16 mouse cellular contexts compared by ENCODE assay signal in genomic region chr11:117327633-117328032, GRCm38 (mm10).
DNase-seq lines count a peak whose midpoint lies in the region; ATAC-seq and TF ChIP-seq lines count a peak whose summit lies in the region.
"Had no signal": no experiment of that assay in that cellular context is flagged by ENCODE, and none has a peak within 500 bp of the region (broad histone marks: within the 10 kb centered on the region; RNA-seq: fewer than 3 reads in every experiment).

No protein-coding gene starts in this region.

- H3K4me2 ChIP-seq in heart, embryonic 11.5 days, result no peak overlapping the region
- no peak overlapping the region for H3K4me2 ChIP-seq in embryonic facial prominence, embryonic 15.5 days (replicated peaks)
- H3K4me2 ChIP-seq: midbrain, embryonic 12.5 days had no signal

- H3K79me2 ChIP-seq in heart, adult 2 months (replicated peaks; ENCODE audit: control insufficient read depth, insufficient read depth, low read length), result no peaks in the 10 kb centered on the region; the same call in 1 of the 2 replicates

- no peak for TF ChIP-seq CTCF in heart, adult 2 months (IDR thresholded peaks at IDR 0.05)

- TF ChIP-seq POLR2A in heart, adult 2 months (IDR thresholded peaks at IDR 0.05; ENCODE audit: insufficient read depth, low read depth, low read length), result no peak

- peak overlapping the region; percentile 28 for H3K27ac ChIP-seq in heart, adult 2 months
- H3K27ac ChIP-seq in heart, embryonic 11.5 days (ENCODE audit: low read depth, low read length), result no peak overlapping the region
- peak overlapping the region; percentile 18; the same call in 1 of the 2 replicates for H3K27ac ChIP-seq in embryonic facial prominence, embryonic 15.5 days (replicated peaks)
- H3K27ac ChIP-seq: midbrain, embryonic 12.5 days had no signal

- H3K27me3 ChIP-seq in heart, adult 2 months (ENCODE audit: control insufficient read depth, insufficient read depth, low read length), result no peaks in the 10 kb centered on the region
- no peaks in the 10 kb centered on the region for H3K27me3 ChIP-seq in heart, embryonic 11.5 days (ENCODE audit: control insufficient read depth, insufficient read depth, low read length)
- no peaks in the 10 kb centered on the region for H3K27me3 ChIP-seq in megakaryocyte, embryonic 14.5 days (replicated peaks)
- H3K27me3 ChIP-seq in embryonic facial prominence, embryonic 15.5 days, result no peaks in the 10 kb centered on the region
- H3K27me3 ChIP-seq: midbrain, embryonic 12.5 days had no signal

- no peak for TF ChIP-seq EP300 in heart, adult 2 months (IDR thresholded peaks at IDR 0.05; ENCODE audit: insufficient read depth, low read depth, low read length)

- no peaks in the 10 kb centered on the region for H3K36me3 ChIP-seq in heart, adult 2 months (ENCODE audit: control insufficient read depth, insufficient read depth, low read length)
- H3K36me3 ChIP-seq in heart, embryonic 11.5 days (ENCODE audit: control insufficient read depth, insufficient read depth, low read length), result no peaks in the 10 kb centered on the region
- peaks cover 44% of the 10 kb centered on the region for H3K36me3 ChIP-seq in megakaryocyte, embryonic 14.5 days (replicated peaks; ENCODE audit: low read length)
- H3K36me3 ChIP-seq in embryonic facial prominence, embryonic 15.5 days, result no peaks in the 10 kb centered on the region
- H3K36me3 ChIP-seq: midbrain, embryonic 12.5 days had no signal

- intact Hi-C loops in heart, adult 2 months (cut with DNase I), result no loop called here

- no peak for ATAC-seq in heart, embryonic 11.5 days (replicated peaks; ENCODE audit: insufficient number of reproducible peaks, low FRiP score, low TSS enrichment)
- no peak for ATAC-seq in megakaryocyte, adult 5-6 weeks (ENCODE audit: poor library complexity, severe bottlenecking)
- no peak for ATAC-seq in embryonic facial prominence, embryonic 15.5 days (ENCODE audit: insufficient number of reproducible peaks, low FRiP score, low TSS enrichment, low read depth)
- no peak for ATAC-seq in erythroid progenitor cell, adult 5-6 weeks (replicated peaks; ENCODE audit: low FRiP score, poor library complexity, severe bottlenecking)
- no peak for ATAC-seq in monocyte, adult 5-6 weeks (replicated peaks; ENCODE audit: insufficient number of reproducible peaks, low FRiP score, low TSS enrichment, poor library complexity, severe bottlenecking)

- H3K4me1 ChIP-seq in heart, adult 2 months (ENCODE audit: control insufficient read depth, insufficient read depth, low read length), result peaks cover 27% of the 10 kb centered on the region
- peaks cover 69% of the 10 kb centered on the region for H3K4me1 ChIP-seq in heart, embryonic 11.5 days (ENCODE audit: control insufficient read depth, insufficient read depth, low read length)
- H3K4me1 ChIP-seq in megakaryocyte, embryonic 14.5 days, result peaks cover 99% of the 10 kb centered on the region
- peaks cover 89% of the 10 kb centered on the region for H3K4me1 ChIP-seq in embryonic facial prominence, embryonic 15.5 days

- 68% methylated on average over 5 of the region's 5 CpGs for WGBS in heart, adult 2 months
- 81% methylated on average over 5 of the region's 5 CpGs for WGBS in heart, embryonic 11.5 days (ENCODE audit: insufficient replicate concordance)
- WGBS in embryonic facial prominence, embryonic 15.5 days, result 79% methylated on average over 5 of the region's 5 CpGs

- H3K9me3 ChIP-seq in heart, embryonic 11.5 days (replicated peaks; ENCODE audit: control insufficient read depth, low read length), result no peaks in the 10 kb centered on the region
- H3K9me3 ChIP-seq in megakaryocyte, embryonic 14.5 days, result no peaks in the 10 kb centered on the region
- H3K9me3 ChIP-seq in embryonic facial prominence, embryonic 15.5 days (replicated peaks), result no peaks in the 10 kb centered on the region
- H3K9me3 ChIP-seq: midbrain, embryonic 12.5 days had no signal

- DNase-seq in heart, adult 2 months, result no peak
- peak; percentile 75 for DNase-seq in CD4-positive helper T cell, adult 2 months (ENCODE audit: low read depth, low spot score)
- DNase-seq: cerebellum, adult 8-10 months; heart, postnatal 10 days; kidney, adult 8-10 months; kidney, postnatal 4 days; liver; lung, postnatal 14 days; right cerebral cortex, postnatal 4 days had no signal

- H3K9ac ChIP-seq in heart, adult 2 months (ENCODE audit: low read depth, low read length), result no peak overlapping the region
- no peak overlapping the region for H3K9ac ChIP-seq in heart, embryonic 11.5 days (ENCODE audit: low read depth, low read length)
- no peak overlapping the region for H3K9ac ChIP-seq in embryonic facial prominence, embryonic 15.5 days
- H3K9ac ChIP-seq: midbrain, embryonic 12.5 days had no signal

- no peak overlapping the region for H3K4me3 ChIP-seq in heart, adult 2 months
- H3K4me3 ChIP-seq in heart, embryonic 11.5 days (ENCODE audit: low read depth, low read length), result no peak overlapping the region
- H3K4me3 ChIP-seq in megakaryocyte, embryonic 14.5 days (replicated peaks), result peak overlapping the region; percentile 91
- H3K4me3 ChIP-seq in embryonic facial prominence, embryonic 15.5 days (replicated peaks), result no peak overlapping the region
- H3K4me3 ChIP-seq: midbrain, embryonic 12.5 days had no signal
